Mouse (Mus musculus) bone marrow, adult 2 months (tissue): ENCODE results near the gene Gm21861. TPM values are rescaled to one million over a fixed set of nuclear protein-coding genes. Genes with fewer than 3 reads are reported as not detected.
"Not testable (repeated sequence)": the region's sequence is repeated elsewhere in the genome, so short reads cannot be mapped to it uniquely, and the experiment has no call there.

Source experiments
- H3K27ac ChIP-seq: fragments of 200-500 bp; 2 replicates; pipeline ENCODE4 v1.5.1; 2012; ENCODE audit warnings: low read depth, mild to moderate bottlenecking, control low read depth, inconsistent platforms, low read length; ENCODE audit not compliant: control insufficient read depth, poor library complexity, insufficient read depth
- H3K4me1 ChIP-seq: fragments of 200-500 bp; 2 replicates; pipeline ENCODE4 v1.6.1; 2011; ENCODE audit warnings: low read length; ENCODE audit not compliant: control insufficient read depth, insufficient read depth
- H3K4me3 ChIP-seq: fragments of 200-500 bp; replicated peaks from 2 replicates; pipeline ENCODE3; 2011; ENCODE audit warnings: mild to moderate bottlenecking, low read depth, low read length, control low read depth; ENCODE audit not compliant: control insufficient read depth
- WGBS: fragments of 180-500 bp; shearing (Covaris S2); methylation state at CpG from one replicate; pipeline ENCODE4 v1.1.7; 2018; 5-methylcytosine and 5-hydroxymethylcytosine counted together
- polyA plus RNA-seq: library from polyadenylated mRNA; stranded (reverse); fragments of >200 nt; gene quantifications from 2 replicates; pipeline ENCODE4 v1.2.4, GENCODE M21; 2011; ENCODE audit warnings: low replicate concordance; ENCODE audit not compliant: missing spikeins, insufficient read depth, insufficient read length

The Gm21861 gene
- polyA plus RNA-seq: not detected in 2 replicates

- not testable (repeated sequence) for H3K4me3 ChIP-seq, H3K27ac ChIP-seq, H3K4me1 ChIP-seq
- no CpG with 5 or more reads among the region's 7 CpGs for WGBS
These were observed at the start of gene Gm21861 for GRCm38 (mm10) chrY:58814497-58814896. TSS of gene Gm21861 (minus strand) at chrY:58814597.
